Mouse (Mus musculus) CD4-positive naive resting alpha-beta T cell, adult 76 days (primary cell): ENCODE results near the gene Epha10. TPM values are rescaled to one million over a fixed set of nuclear protein-coding genes. Genes with fewer than 3 reads are reported as not detected.

Source experiments
- total RNA-seq: library from RNA; stranded (reverse); gene quantifications from one replicate; pipeline ENCODE4 v1.2.4, GENCODE M21; 2023

Epha10 gene
- total RNA-seq, result not detected

GRCm38 (mm10) chr4:124880599-124880998 lies at the start of gene Epha10:
Epha10 (plus strand) TSS chr4:124880899.

GRCm38 (mm10) chr4:124850261-124850913 lies 30.3 kb upstream of the Epha10 start, which contains the start of gene Yrdc:
Yrdc (plus strand) TSS chr4:124850679.

GRCm38 (mm10) chr4:124850933-124851658 lies 29.6 kb upstream of the Epha10 start, which contains the start of gene 1110065P20Rik:
1110065P20Rik (minus strand) TSS chr4:124851196.

GRCm38 (mm10) chr4:124861283-124862188 lies 19.2 kb upstream of the Epha10 start, which contains the start of gene Maneal:
Maneal (minus strand) TSS chr4:124862171.

GRCm38 (mm10) chr4:124936613-124937471 lies 56.1 kb downstream of the Epha10 start, which contains the start of gene 9930104L06Rik:
9930104L06Rik (plus strand) TSS chr4:124937048.

GRCm38 (mm10) chr4:124939211-124939610 lies 58.5 kb downstream of the Epha10 start, which contains the start of gene Cdca8:
Cdca8 (minus strand) TSS chr4:124939311.

Other genes with a start within 250 kb of the Epha10 start
- not detected for gene Pou3f1, start 224.1 kb upstream of the Epha10 start, total RNA-seq
- 20.9 TPM for gene Utp11, start 187.3 kb upstream of the Epha10 start, total RNA-seq
- 15.2 TPM for gene Fhl3, start 180.2 kb upstream of the Epha10 start, total RNA-seq
- 54.8 TPM for gene Sf3a3, start 166.1 kb upstream of the Epha10 start, total RNA-seq
- 80.5 TPM for gene Inpp5b, start 139.0 kb upstream of the Epha10 start, total RNA-seq
- gene Mtf1, start 78.8 kb upstream of the Epha10 start, total RNA-seq, result 33.3 TPM
- gene Yrdc, start 30.2 kb upstream of the Epha10 start, total RNA-seq, result 127 TPM
- gene 1110065P20Rik, start 29.7 kb upstream of the Epha10 start, total RNA-seq, result 16.8 TPM
- gene Maneal, start 18.7 kb upstream of the Epha10 start, total RNA-seq, result 2.7 TPM
- 16.2 TPM for gene 9930104L06Rik, start 56.1 kb downstream of the Epha10 start, total RNA-seq
- 2.8 TPM for gene Cdca8, start 58.4 kb downstream of the Epha10 start, total RNA-seq
- gene Rspo1, start 105.5 kb downstream of the Epha10 start, total RNA-seq, result not detected
- 94.0 TPM for gene Gnl2, start 135.7 kb downstream of the Epha10 start, total RNA-seq
- gene Dnali1, start 184.8 kb downstream of the Epha10 start, total RNA-seq, result not detected
- gene Snip1, start 185.8 kb downstream of the Epha10 start, total RNA-seq, result 42.9 TPM
- gene Meaf6, start 204.2 kb downstream of the Epha10 start, total RNA-seq, result 48.4 TPM
- 194 TPM for gene Zc3h12a, start 246.9 kb downstream of the Epha10 start, total RNA-seq